In the genomic region with DNA sequence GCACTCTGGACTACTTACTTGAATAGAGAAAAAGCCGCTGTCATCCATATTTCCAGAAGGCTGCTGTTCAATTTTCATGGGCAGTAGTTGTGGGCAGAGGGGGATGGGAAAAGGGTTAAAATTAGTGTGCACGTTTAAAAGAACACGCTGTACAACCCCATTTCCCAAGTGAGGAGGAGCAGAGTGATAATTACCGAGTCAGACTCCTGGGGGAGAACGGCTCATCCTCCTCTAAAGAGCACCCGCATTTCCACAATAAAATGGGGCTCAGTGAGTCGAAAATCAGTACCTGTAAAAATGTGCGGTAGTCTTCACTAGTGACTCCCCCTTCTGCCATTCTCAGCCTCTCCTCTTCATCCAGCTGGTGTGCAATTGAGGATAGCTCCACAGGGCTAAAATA, we compare ENCODE assay signal across 22 mouse cellular contexts. TPM values are rescaled to one million over a fixed set of nuclear protein-coding genes. Genes with fewer than 3 reads are reported as not detected.
DNase-seq lines count a peak whose midpoint lies in the region; ATAC-seq and TF ChIP-seq lines count a peak whose summit lies in the region.
"Had no signal": no experiment of that assay in that cellular context is flagged by ENCODE, and none has a peak within 500 bp of the region (broad histone marks: within the 10 kb centered on the region; RNA-seq: fewer than 3 reads in every experiment).

No protein-coding gene starts in this region.

- no peaks in the 10 kb centered on the region for H3K4me1 ChIP-seq in embryonic facial prominence, embryonic 14.5 days (ENCODE audit: control insufficient read depth, insufficient read depth, low read length)
- no peaks in the 10 kb centered on the region for H3K4me1 ChIP-seq in embryonic facial prominence, embryonic 10.5 days
- H3K4me1 ChIP-seq in lung, adult 2 months (ENCODE audit: control insufficient read depth, insufficient read depth, low read length): no peaks in the 10 kb centered on the region
- H3K4me1 ChIP-seq: embryonic facial prominence, embryonic 15.5 days; forebrain, embryonic 10.5 days; heart, embryonic 13.5 days; hindbrain, embryonic 15.5 days had no signal

- H3K4me2 ChIP-seq in embryonic facial prominence, embryonic 14.5 days (ENCODE audit: low read depth, low read length): no peak overlapping the region
- H3K4me2 ChIP-seq: embryonic facial prominence, embryonic 15.5 days; heart, embryonic 13.5 days; hindbrain, embryonic 15.5 days had no signal

- no peak for ATAC-seq in embryonic facial prominence, embryonic 14.5 days (ENCODE audit: low read depth)
- ATAC-seq: CD4-positive, CD25-positive, alpha-beta regulatory T cell, adult 4 months; forebrain, embryonic 14.5 days had no signal

- 84% methylated on average over 8 of the region's 8 CpGs for WGBS in embryonic facial prominence, embryonic 14.5 days
- 94% methylated on average over 8 of the region's 8 CpGs for WGBS in embryonic facial prominence, embryonic 10.5 days
- WGBS in lung, adult 2 months: 92% methylated on average over 8 of the region's 8 CpGs

- H3K27ac ChIP-seq in embryonic facial prominence, embryonic 14.5 days (replicated peaks; ENCODE audit: low read depth, low read length): no peak overlapping the region
- no peak overlapping the region for H3K27ac ChIP-seq in embryonic facial prominence, embryonic 10.5 days (replicated peaks)
- H3K27ac ChIP-seq: embryonic facial prominence, embryonic 15.5 days; forebrain, embryonic 10.5 days; heart, embryonic 13.5 days; hindbrain, embryonic 15.5 days had no signal

- H3K9ac ChIP-seq in embryonic facial prominence, embryonic 14.5 days (ENCODE audit: low read depth, low read length): no peak overlapping the region
- H3K9ac ChIP-seq: embryonic facial prominence, embryonic 15.5 days; heart, embryonic 13.5 days; hindbrain, embryonic 15.5 days had no signal

- no peak for TF ChIP-seq CTCF in lung, adult 2 months (IDR thresholded peaks at IDR 0.05; ENCODE audit: insufficient read depth, low read length)

- H3K9me3 ChIP-seq in embryonic facial prominence, embryonic 14.5 days (ENCODE audit: control insufficient read depth, low read length): no peaks in the 10 kb centered on the region
- H3K9me3 ChIP-seq in embryonic facial prominence, embryonic 10.5 days: no peaks in the 10 kb centered on the region
- H3K9me3 ChIP-seq: embryonic facial prominence, embryonic 15.5 days; forebrain, embryonic 10.5 days; G1E; heart, embryonic 13.5 days; hindbrain, embryonic 15.5 days had no signal

- intact Hi-C loops in left cerebral cortex, postnatal 4 days (cut with DNase I): no loop called here

- peaks cover 29% of the 10 kb centered on the region for H3K36me3 ChIP-seq in embryonic facial prominence, embryonic 14.5 days (ENCODE audit: control insufficient read depth, insufficient read depth, low read length)
- H3K36me3 ChIP-seq in embryonic facial prominence, embryonic 10.5 days (replicated peaks): peaks cover 53% of the 10 kb centered on the region

- no peak for TF ChIP-seq POLR2A in lung, adult 2 months (IDR thresholded peaks at IDR 0.05; ENCODE audit: borderline replicate concordance, extremely low read depth, low read depth, low read length)

- no peak overlapping the region for H3K4me3 ChIP-seq in embryonic facial prominence, embryonic 14.5 days (ENCODE audit: low read depth, low read length)
- H3K4me3 ChIP-seq in embryonic facial prominence, embryonic 10.5 days: no peak overlapping the region
- no peak overlapping the region for H3K4me3 ChIP-seq in lung, adult 2 months (replicated peaks; ENCODE audit: extremely low read depth, low read depth, low read length)
- H3K4me3 ChIP-seq: embryonic facial prominence, embryonic 15.5 days; erythroblast, embryonic 14.5 days; forebrain, embryonic 10.5 days; heart, embryonic 13.5 days; hindbrain, embryonic 15.5 days had no signal

- no peaks in the 10 kb centered on the region for H3K27me3 ChIP-seq in embryonic facial prominence, embryonic 14.5 days (replicated peaks; ENCODE audit: control insufficient read depth, insufficient read depth, low read length)
- no peaks in the 10 kb centered on the region for H3K27me3 ChIP-seq in embryonic facial prominence, embryonic 10.5 days (replicated peaks; ENCODE audit: low read depth, poor library complexity, severe bottlenecking)
- H3K27me3 ChIP-seq: embryonic facial prominence, embryonic 15.5 days; heart, embryonic 13.5 days; hindbrain, embryonic 15.5 days had no signal

- peak; percentile 3 for DNase-seq in embryonic facial prominence, embryonic 14.5 days (ENCODE audit: low spot score)
- DNase-seq in embryonic facial prominence, embryonic 10.5 days (ENCODE audit: low spot score): no peak
- DNase-seq in left cerebral cortex, adult 11 months (ENCODE audit: low spot score): peak; percentile 24
- DNase-seq in left cerebral cortex, postnatal 4 days: no peak
- peak; percentile 28 for DNase-seq in right cerebral cortex, adult 18-20 months
- DNase-seq in right cerebral cortex, postnatal 25 days: no peak
- DNase-seq in lung, adult 2 months: no peak
- DNase-seq: adrenal gland, postnatal 10 days; B cell, adult 2 months; cerebellum, adult 11-12 months; cerebellum, adult 9-10 months; cerebellum, postnatal 25 days; gastrocnemius, postnatal 14 days; heart, postnatal 36 days had no signal

RNA-seq across cellular contexts. Expression of a gene that starts 10.1 kb away (rescaled TPM):
- polyA plus RNA-seq in embryonic facial prominence, embryonic 14.5 days (2014; fragmentation: Nextera tagmentation; extraction: Ambion mirVana): 11.3 and 13.2 TPM in 2 replicates
- 11.2 and 13.7 TPM in 2 replicates for polyA plus RNA-seq in embryonic facial prominence, embryonic 10.5 days (2016; fragmentation: Nextera tagmentation; extraction: Ambion mirVana)
- total RNA-seq in left cerebral cortex, postnatal 4 days (2021): 10 to 100 TPM; 15.1 to 18.7 TPM
- 3.3 and 6.3 TPM in 2 replicates for polyA plus RNA-seq in lung, adult 2 months (2012; rRNA removed)

RNA-seq across cellular contexts. Expression of a gene that starts 27.8 kb away (rescaled TPM):
- polyA plus RNA-seq in embryonic facial prominence, embryonic 14.5 days (2014; fragmentation: Nextera tagmentation; extraction: Ambion mirVana): 27.3 and 29.2 TPM in 2 replicates
- polyA plus RNA-seq in embryonic facial prominence, embryonic 10.5 days (2016; fragmentation: Nextera tagmentation; extraction: Ambion mirVana): 37.1 and 37.4 TPM in 2 replicates
- total RNA-seq in left cerebral cortex, postnatal 4 days (2021): 10 to 100 TPM; 37.5 to 40.5 TPM
- 2.7 and 4.1 TPM in 2 replicates for polyA plus RNA-seq in lung, adult 2 months (2012; rRNA removed)

RNA-seq across cellular contexts. Expression of a gene that starts 34.9 kb away (rescaled TPM):
- polyA plus RNA-seq in embryonic facial prominence, embryonic 14.5 days (2014; fragmentation: Nextera tagmentation; extraction: Ambion mirVana): 22.2 and 26.0 TPM in 2 replicates
- polyA plus RNA-seq in embryonic facial prominence, embryonic 10.5 days (2016; fragmentation: Nextera tagmentation; extraction: Ambion mirVana): 19.0 and 19.2 TPM in 2 replicates
- total RNA-seq in left cerebral cortex, postnatal 4 days (2021): 10 to 100 TPM; 23.7 to 26.1 TPM
- 4.2 and 5.1 TPM in 2 replicates for polyA plus RNA-seq in lung, adult 2 months (2012; rRNA removed)

Comparison
In these comparisons a context has a peak if more than half of its experiments do, and no peak if none do; other contexts are left out.
1. DNase-seq: peak in embryonic facial prominence, embryonic 14.5 days (single experiment), left cerebral cortex, adult 11 months (single experiment) and right cerebral cortex, adult 18-20 months (single experiment); none in embryonic facial prominence, embryonic 10.5 days (single experiment), left cerebral cortex, postnatal 4 days (single experiment), right cerebral cortex, postnatal 25 days (single experiment) and lung, adult 2 months (single experiment).